In the genomic region with DNA sequence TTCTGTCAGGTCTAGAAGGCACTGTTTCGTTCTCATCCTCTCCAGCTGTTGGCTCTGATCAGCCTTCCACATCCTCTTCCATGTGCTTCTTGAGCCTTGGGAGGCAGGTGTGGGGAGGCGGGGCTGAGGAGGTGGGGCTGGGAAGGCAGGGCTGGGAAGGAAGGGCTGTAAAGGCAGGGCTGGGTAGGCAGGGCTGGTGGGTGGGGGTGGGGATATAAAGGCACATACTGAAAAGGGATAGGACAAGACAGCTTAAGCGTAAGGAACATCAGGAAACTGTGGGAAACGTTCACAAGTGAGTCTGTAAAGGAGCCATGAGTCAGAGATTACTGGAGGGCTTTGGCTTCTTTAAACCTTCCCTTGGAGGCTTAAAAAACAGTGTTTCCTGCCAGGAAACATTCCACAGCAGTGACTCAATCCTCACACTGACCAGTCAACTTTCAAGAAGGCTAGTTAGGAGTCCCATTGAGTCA, we compare ENCODE assay signal across 11 mouse cellular contexts. TPM values are rescaled to one million over a fixed set of nuclear protein-coding genes. Genes with fewer than 3 reads are reported as not detected.
DNase-seq lines count a peak whose midpoint lies in the region; ATAC-seq lines count a peak whose summit lies in the region.
"Had no signal": no experiment of that assay in that cellular context is flagged by ENCODE, and none has a peak within 500 bp of the region (broad histone marks: within the 10 kb centered on the region; RNA-seq: fewer than 3 reads in every experiment).

No protein-coding gene starts in this region.

- H3K4me1 ChIP-seq in embryonic facial prominence, embryonic 14.5 days (ENCODE audit: control insufficient read depth, insufficient read depth, low read length) = no peaks in the 10 kb centered on the region
- H3K4me1 ChIP-seq in embryonic facial prominence, embryonic 10.5 days = no peaks in the 10 kb centered on the region
- H3K4me1 ChIP-seq: hindbrain, embryonic 15.5 days; midbrain, embryonic 10.5 days had no signal

- peaks cover 12% of the 10 kb centered on the region for H3K9me3 ChIP-seq in embryonic facial prominence, embryonic 14.5 days (ENCODE audit: control insufficient read depth, low read length)
- H3K9me3 ChIP-seq in embryonic facial prominence, embryonic 10.5 days = peaks cover 5% of the 10 kb centered on the region; the same call in 1 of the 2 replicates
- H3K9me3 ChIP-seq: hindbrain, embryonic 15.5 days had no signal

- peak; percentile 74 for DNase-seq in embryonic facial prominence, embryonic 14.5 days (ENCODE audit: low spot score)
- no peak for DNase-seq in embryonic facial prominence, embryonic 10.5 days (ENCODE audit: low spot score)
- DNase-seq in 3134 (ENCODE audit: extremely low read depth, insufficient read length, low spot score) = peak; percentile 95
- peak; percentile 100 for DNase-seq in fibroblast of lung, adult 2 months (ENCODE audit: low read depth)
- DNase-seq in lung, adult 18-20 months = peak; percentile 75 to 84
- no peak for DNase-seq in left cerebral cortex, adult 9 months (ENCODE audit: low spot score in 2 of 2)
- DNase-seq in spleen, adult 12 weeks (ENCODE audit: low spot score) = no peak
- DNase-seq in frontal cortex, postnatal 10 days (ENCODE audit: low spot score in 2 of 2) = no peak
- DNase-seq: right cerebral cortex, postnatal 25 days had no signal

- H3K4me2 ChIP-seq in embryonic facial prominence, embryonic 14.5 days (ENCODE audit: low read depth, low read length) = no peak overlapping the region
- H3K4me2 ChIP-seq: hindbrain, embryonic 15.5 days had no signal

- no peak overlapping the region for H3K27ac ChIP-seq in embryonic facial prominence, embryonic 14.5 days (replicated peaks; ENCODE audit: low read depth, low read length)
- no peak overlapping the region for H3K27ac ChIP-seq in embryonic facial prominence, embryonic 10.5 days (replicated peaks)
- H3K27ac ChIP-seq: hindbrain, embryonic 15.5 days; midbrain, embryonic 10.5 days had no signal

- no peaks in the 10 kb centered on the region for H3K36me3 ChIP-seq in embryonic facial prominence, embryonic 14.5 days (ENCODE audit: control insufficient read depth, insufficient read depth, low read length)
- H3K36me3 ChIP-seq in embryonic facial prominence, embryonic 10.5 days (replicated peaks) = no peaks in the 10 kb centered on the region
- H3K36me3 ChIP-seq: hindbrain, embryonic 15.5 days; midbrain, embryonic 10.5 days had no signal

- H3K9ac ChIP-seq in embryonic facial prominence, embryonic 14.5 days (ENCODE audit: low read depth, low read length) = no peak overlapping the region
- H3K9ac ChIP-seq: hindbrain, embryonic 15.5 days had no signal

- peak; percentile 79 for ATAC-seq in embryonic facial prominence, embryonic 14.5 days (ENCODE audit: low read depth)

- no peak overlapping the region for H3K4me3 ChIP-seq in embryonic facial prominence, embryonic 14.5 days (ENCODE audit: low read depth, low read length)
- no peak overlapping the region for H3K4me3 ChIP-seq in embryonic facial prominence, embryonic 10.5 days
- H3K4me3 ChIP-seq: hindbrain, embryonic 15.5 days; midbrain, embryonic 10.5 days had no signal

- 50% methylated on average over 4 of the region's 4 CpGs for WGBS in embryonic facial prominence, embryonic 14.5 days
- 61% methylated on average over 4 of the region's 4 CpGs for WGBS in embryonic facial prominence, embryonic 10.5 days

- H3K27me3 ChIP-seq in embryonic facial prominence, embryonic 14.5 days (replicated peaks; ENCODE audit: control insufficient read depth, insufficient read depth, low read length) = no peaks in the 10 kb centered on the region
- H3K27me3 ChIP-seq in embryonic facial prominence, embryonic 10.5 days (replicated peaks; ENCODE audit: low read depth, poor library complexity, severe bottlenecking) = 0 out of 2 replicates have a peak, but pooled peaks cover 3% of the 10 kb centered on the region
- H3K27me3 ChIP-seq: hindbrain, embryonic 15.5 days had no signal

RNA-seq across cellular contexts. Expression of a gene that starts 21.0 kb away (rescaled TPM):
- 0.24 TPM in 1 of 2 replicates, not detected in the other for polyA plus RNA-seq in embryonic facial prominence, embryonic 14.5 days (2014; fragmentation: Nextera tagmentation; extraction: Ambion mirVana)
- not detected in 2 replicates for polyA plus RNA-seq in embryonic facial prominence, embryonic 10.5 days (2016; fragmentation: Nextera tagmentation; extraction: Ambion mirVana)
- polyA plus RNA-seq: midbrain, embryonic 10.5 days had no signal

Comparison
In these comparisons a context has a peak if more than half of its experiments do, and no peak if none do; other contexts are left out.
1. DNase-seq: peak in embryonic facial prominence, embryonic 14.5 days (single experiment), 3134 (single experiment), fibroblast of lung, adult 2 months (single experiment) and lung, adult 18-20 months (2 of 2); none in embryonic facial prominence, embryonic 10.5 days (single experiment), left cerebral cortex, adult 9 months (0 of 2), spleen, adult 12 weeks (single experiment) and frontal cortex, postnatal 10 days (0 of 2).